Mouse (Mus musculus): Measurements from ENCODE around the gene Card11.

GRCm38 (mm10) chr5:140946034-140946433 is 54.3 kb downstream of the Card11 start:
- TF ChIP-seq CTCF (IDR thresholded peaks at IDR 0.05; ENCODE audit: extremely low read depth, insufficient read depth, insufficient read length, insufficient replicate concordance) (no peak), POLR2A (IDR thresholded peaks at IDR 0.05; ENCODE audit: low read depth, low read length) (no peak)
